Mouse (Mus musculus): ENCODE results near the gene Olfr548-ps1. TPM values are rescaled to one million over a fixed set of nuclear protein-coding genes. Genes with fewer than 3 reads are reported as not detected.

The Olfr548-ps1 gene
- polyA plus RNA-seq (2012; rRNA removed), result not detected in 2 replicates

DNA sequence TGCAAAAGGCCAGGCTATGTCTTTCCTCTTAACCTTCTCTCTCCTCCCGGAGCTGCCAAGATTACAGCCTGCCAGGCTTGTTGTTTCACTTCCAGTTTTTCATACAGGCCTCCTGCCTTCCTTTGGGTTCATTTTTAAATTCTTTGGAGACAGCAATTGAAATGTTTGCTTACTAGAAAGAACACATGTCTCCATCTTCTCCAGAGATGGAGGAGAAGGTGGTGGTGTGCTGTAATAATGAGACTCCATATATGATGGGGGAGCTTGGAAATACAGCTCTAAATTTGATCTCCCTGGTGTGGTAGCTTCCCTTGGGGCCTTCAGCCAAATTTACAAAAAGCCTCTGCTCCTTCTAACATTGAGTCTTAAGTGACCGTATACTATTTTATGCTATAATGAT lies at the start of gene Olfr548-ps1:
TSS of gene Olfr548-ps1 (plus strand) at position 301 of the 400 bp plus-strand sequence.

DNA sequence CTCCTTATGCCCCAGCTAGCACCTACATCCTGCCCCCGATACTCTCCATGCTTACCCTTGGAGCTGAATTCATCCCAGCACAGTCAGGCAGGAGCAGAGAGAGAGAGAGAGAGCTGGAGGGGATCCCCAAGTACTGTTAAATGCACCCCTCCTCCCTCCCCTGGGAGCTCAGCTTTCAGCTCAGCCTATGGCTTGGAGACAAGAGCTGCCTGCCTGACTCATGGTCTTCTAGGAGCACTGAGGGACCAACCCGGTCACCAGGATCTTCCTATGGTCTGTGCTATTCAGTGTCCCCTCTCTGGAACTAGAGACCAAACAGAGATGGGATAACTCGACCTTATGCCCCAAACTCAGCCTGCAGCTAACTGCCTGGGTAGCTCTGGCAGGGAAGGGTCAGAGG lies 41.2 kb upstream of the Olfr548-ps1 start, which contains the start of gene Olfr545:
TSS of gene Olfr545 (minus strand) at position 101 of the 400 bp plus-strand sequence.

DNA sequence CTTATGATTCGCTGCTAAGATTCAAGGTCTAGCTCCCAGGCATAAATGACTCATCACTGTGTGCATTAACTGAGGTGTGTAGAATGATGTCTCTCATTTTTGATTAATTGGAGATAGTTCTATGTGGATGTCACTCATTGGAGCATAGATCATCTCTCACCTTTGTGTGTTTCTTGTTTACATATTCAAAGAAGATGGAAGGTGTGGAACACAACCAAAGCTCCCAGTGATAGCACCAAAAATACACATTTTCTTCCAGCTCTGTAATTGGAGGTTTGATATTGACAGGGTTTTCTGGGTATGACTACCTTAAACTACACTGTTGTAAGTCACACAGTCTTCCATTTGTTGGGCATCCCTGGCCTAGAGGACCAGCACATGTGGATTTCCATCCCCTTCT lies 6.2 kb upstream of the Olfr548-ps1 start, which contains the start of gene Olfr547:
TSS of gene Olfr547 (plus strand) at position 301 of the 400 bp plus-strand sequence.

DNA sequence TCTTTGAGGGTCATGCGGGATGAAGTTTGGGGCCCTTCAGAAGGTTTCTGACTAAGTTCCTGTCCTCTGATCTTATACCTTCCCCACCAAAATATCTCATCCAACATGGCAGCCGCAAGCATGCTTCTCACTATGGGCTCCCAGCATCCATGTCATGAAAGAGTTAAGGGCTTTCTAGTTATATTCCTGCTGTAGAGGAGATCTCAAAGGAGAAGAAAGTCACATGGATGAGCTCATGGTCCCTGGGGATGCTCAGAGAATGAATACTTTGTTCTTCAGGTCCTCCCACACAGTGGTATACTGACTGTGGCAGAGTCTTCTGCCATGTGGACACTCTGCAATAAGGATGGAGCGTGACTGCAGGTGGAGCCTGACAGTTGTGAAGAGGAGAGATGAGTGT lies 8.9 kb downstream of the Olfr548-ps1 start, which contains the start of gene Olfr549:
TSS of gene Olfr549 (plus strand) at position 301 of the 400 bp plus-strand sequence.

DNA sequence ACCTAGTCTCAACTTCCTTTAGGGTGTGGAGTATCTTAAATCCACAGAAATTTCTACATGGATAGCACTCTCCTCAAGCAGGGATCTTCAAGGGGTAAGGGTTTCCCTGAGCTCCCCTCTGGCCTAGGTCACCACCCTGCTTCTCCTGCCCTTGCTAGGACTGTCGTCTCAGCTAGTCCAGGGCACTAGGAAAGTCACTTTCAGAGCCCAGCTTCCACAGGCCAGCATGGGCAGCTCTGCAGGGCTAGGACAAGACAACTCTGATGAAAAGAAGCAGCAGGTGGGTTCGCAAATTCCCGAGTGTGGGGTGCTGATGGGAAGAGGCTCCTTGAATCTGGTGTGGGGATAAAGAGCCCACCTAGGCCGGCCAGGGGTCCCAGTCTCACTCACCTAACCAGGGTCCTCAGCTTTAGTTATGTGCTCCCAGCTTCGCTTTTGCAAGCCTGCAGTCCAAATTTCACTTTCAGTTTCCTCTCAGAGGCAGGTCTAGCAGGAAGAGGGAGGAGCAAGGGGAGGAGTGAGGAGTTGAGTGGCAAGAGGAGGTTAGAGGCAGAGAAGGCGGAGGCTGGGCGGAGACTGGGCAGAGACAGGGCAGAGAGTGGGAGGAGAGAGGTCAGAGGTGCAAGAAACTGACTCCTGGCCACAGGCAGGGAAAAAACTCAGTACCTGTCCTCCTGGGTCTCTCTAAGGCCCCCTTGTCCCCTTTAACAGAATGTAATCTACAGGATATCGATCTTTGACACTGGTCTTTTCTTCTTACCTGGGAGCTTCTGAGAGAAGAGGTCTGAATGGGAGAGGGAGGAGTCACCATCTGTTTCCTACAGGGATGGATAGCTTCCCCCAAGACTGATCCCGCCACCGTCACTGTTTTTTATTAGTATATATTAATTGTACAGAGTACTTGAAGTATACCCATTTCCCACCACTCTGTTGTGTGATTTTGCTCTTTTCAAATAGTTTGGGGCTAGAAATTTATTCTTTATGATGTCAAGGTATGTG lies 24.6 kb downstream of the Olfr548-ps1 start, which contains the start of gene Trim21:
TSS of gene Trim21 (minus strand) at position 488 of the 999 bp plus-strand sequence.

DNA sequence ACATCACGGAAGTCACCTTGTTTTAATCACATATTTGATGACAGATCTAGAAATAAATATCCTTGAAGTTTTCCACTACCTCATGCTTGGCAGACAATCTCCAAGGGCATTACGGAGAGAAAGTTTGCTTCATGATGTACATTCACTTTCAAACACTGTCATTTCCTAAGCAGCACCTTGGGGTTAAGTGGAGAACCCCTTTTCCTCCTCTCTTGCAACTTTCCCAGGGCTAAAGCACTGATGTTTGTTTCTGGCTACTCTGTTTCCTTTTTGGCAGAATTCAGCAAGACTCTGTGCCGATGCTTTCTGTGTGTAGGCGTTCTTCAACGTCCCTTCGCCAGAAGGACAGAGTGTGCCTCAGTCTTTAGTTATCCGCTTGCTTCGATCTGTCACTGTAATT lies 30.4 kb downstream of the Olfr548-ps1 start, which contains the start of gene Olfr550:
TSS of gene Olfr550 (plus strand) at position 301 of the 400 bp plus-strand sequence.

DNA sequence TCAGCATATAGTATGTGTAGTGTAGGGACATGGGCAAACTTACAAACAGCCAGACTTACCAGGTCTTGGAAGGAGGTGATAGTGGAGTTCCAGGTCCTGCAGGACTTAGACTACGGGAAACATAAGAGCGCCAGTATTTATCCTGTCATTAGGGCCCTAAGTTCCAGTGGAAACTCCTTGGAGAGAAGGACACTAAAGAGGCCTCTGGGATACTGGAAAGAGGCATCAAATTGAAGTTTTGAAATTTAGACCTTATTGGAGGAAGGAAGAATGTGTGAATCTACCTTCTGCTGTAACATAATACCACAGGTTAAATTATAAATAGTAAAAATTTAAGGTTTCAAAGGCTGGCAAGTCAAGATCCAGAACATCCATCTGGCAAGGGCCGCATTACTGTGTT lies 51.1 kb downstream of the Olfr548-ps1 start, which contains the start of gene Olfr551:
TSS of gene Olfr551 (minus strand) at position 101 of the 400 bp plus-strand sequence.

Other genes starting within 250 kb of the Olfr548-ps1 start
- 1.4 and 2.7 TPM in 2 replicates for gene Rrm1, start 99.2 kb upstream of the Olfr548-ps1 start, polyA plus RNA-seq (2012; rRNA removed)
- gene Olfr543, start 59.2 kb upstream of the Olfr548-ps1 start, polyA plus RNA-seq (2012; rRNA removed), result not detected in 2 replicates
- not detected in 2 replicates for gene Olfr544, start 52.6 kb upstream of the Olfr548-ps1 start, polyA plus RNA-seq (2012; rRNA removed)
- not detected in 2 replicates for gene Olfr545, start 41.3 kb upstream of the Olfr548-ps1 start, polyA plus RNA-seq (2012; rRNA removed)
- not detected in 2 replicates for gene Olfr547, start 6.1 kb upstream of the Olfr548-ps1 start, polyA plus RNA-seq (2012; rRNA removed)
- not detected in 2 replicates for gene Olfr549, start 9.0 kb downstream of the Olfr548-ps1 start, polyA plus RNA-seq (2012; rRNA removed)
- 0.67 and 0.84 TPM in 2 replicates for gene Trim21, start 24.6 kb downstream of the Olfr548-ps1 start, polyA plus RNA-seq (2012; rRNA removed)
- not detected in 2 replicates for gene Olfr550, start 30.5 kb downstream of the Olfr548-ps1 start, polyA plus RNA-seq (2012; rRNA removed)
- not detected in 2 replicates for gene Olfr551, start 51.0 kb downstream of the Olfr548-ps1 start, polyA plus RNA-seq (2012; rRNA removed)
- not detected in 2 replicates for gene Olfr552, start 56.9 kb downstream of the Olfr548-ps1 start, polyA plus RNA-seq (2012; rRNA removed)
- gene Olfr553, start 77.3 kb downstream of the Olfr548-ps1 start, polyA plus RNA-seq (2012; rRNA removed), result not detected in 2 replicates
- not detected in 2 replicates for gene Olfr554, start 97.5 kb downstream of the Olfr548-ps1 start, polyA plus RNA-seq (2012; rRNA removed)
- gene Olfr555, start 117.9 kb downstream of the Olfr548-ps1 start, polyA plus RNA-seq (2012; rRNA removed), result not detected in 2 replicates
- not detected in 2 replicates for gene Olfr556, start 124.0 kb downstream of the Olfr548-ps1 start, polyA plus RNA-seq (2012; rRNA removed)
- 2.8 and 3.8 TPM in 2 replicates for gene Trim68, start 146.4 kb downstream of the Olfr548-ps1 start, polyA plus RNA-seq (2012; rRNA removed)
- not detected in 2 replicates for gene Olfr557, start 155.0 kb downstream of the Olfr548-ps1 start, polyA plus RNA-seq (2012; rRNA removed)
- gene Olfr558, start 161.3 kb downstream of the Olfr548-ps1 start, polyA plus RNA-seq (2012; rRNA removed), result 0.15 and 0.35 TPM in 2 replicates
- 0.15 TPM in 1 of 2 replicates, not detected in the other for gene Olfr33, start 178.2 kb downstream of the Olfr548-ps1 start, polyA plus RNA-seq (2012; rRNA removed)
- not detected in 2 replicates for gene Olfr559, start 186.6 kb downstream of the Olfr548-ps1 start, polyA plus RNA-seq (2012; rRNA removed)
- not detected in 2 replicates for gene Olfr560, start 218.5 kb downstream of the Olfr548-ps1 start, polyA plus RNA-seq (2012; rRNA removed)
- gene Olfr78, start 218.6 kb downstream of the Olfr548-ps1 start, polyA plus RNA-seq (2012; rRNA removed), result 0.41 and 0.78 TPM in 2 replicates
- gene Olfr561, start 230.3 kb downstream of the Olfr548-ps1 start, polyA plus RNA-seq (2012; rRNA removed), result not detected in 2 replicates

All from stomach, adult 2 months (tissue).